Mouse (Mus musculus) splenic B cell, adult 2 months (primary cell): ENCODE results near the gene Entpd3.
A peak's percentile ranks its signal among the peaks of the same experiment; 100 is the strongest.

Experiments used
- DNase-seq: peaks from one replicate; pipeline ENCODE4 v3.0.0-alpha.2; 2011; ENCODE audit warnings: low read depth, low spot score
- H3K27me3 ChIP-seq: 2 replicates; pipeline ENCODE4 v1.6.1; 2012; ENCODE audit warnings: mild to moderate bottlenecking, low read length, moderate library complexity, mixed read lengths; ENCODE audit not compliant: control insufficient read depth, poor library complexity, insufficient read depth, severe bottlenecking
- H3K36me3 ChIP-seq: 2 replicates; pipeline ENCODE4 v1.6.1; 2012; ENCODE audit warnings: mild to moderate bottlenecking, low read length, moderate library complexity, mixed read lengths; ENCODE audit not compliant: control insufficient read depth, poor library complexity, insufficient read depth, severe bottlenecking

Entpd3 gene

DNA sequence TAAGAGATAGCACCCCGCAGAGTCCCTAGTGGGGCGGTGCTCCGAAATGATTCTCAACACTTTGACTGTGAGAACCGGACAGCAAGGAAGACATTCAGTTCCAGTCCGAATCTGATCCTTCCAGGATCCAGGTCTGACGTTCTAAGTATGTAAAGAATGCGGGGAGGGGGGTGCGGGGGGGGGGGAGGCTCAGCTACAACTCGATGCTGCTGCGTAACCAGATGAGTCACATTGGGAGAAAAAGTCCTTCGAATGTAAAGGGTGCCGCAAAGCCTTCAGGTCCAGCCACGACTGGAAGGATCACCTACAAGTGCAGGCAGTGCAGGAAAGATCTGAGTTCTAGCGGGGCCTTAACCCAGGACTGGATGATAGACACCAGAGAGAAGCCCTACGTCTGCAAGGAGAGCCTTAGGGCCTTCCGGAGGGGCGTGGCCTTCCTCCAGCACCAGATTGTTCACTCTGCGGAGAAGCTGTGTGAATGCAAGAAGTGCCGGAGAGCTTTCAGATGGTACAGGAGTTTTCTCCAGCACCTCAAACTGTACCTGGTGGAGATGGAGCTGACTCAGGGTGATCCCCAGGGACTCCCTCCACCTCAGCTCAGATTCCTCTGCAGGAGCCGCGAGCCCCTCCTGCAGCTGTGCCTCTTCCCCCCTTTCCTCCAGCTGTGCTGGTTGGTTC, 42.5 kb downstream of the Entpd3 start:
- DNase-seq = peak; percentile 60
- H3K36me3 ChIP-seq = no peaks in the 10 kb centered on the region
- H3K27me3 ChIP-seq = no peaks in the 10 kb centered on the region

GRCm38 (mm10) chr9:120582619-120583308, 43.1 kb downstream of the Entpd3 start:
- Histone ChIP-seq H3K36me3 (no peaks in the 10 kb centered on the region), H3K27me3 (no peaks in the 10 kb centered on the region)
- peak; percentile 95 for DNase-seq

GRCm38 (mm10) chr9:120583314-120583713, 43.7 kb downstream of the Entpd3 start:
- H3K36me3 ChIP-seq = no peaks in the 10 kb centered on the region
- no peaks in the 10 kb centered on the region for H3K27me3 ChIP-seq
- DNase-seq = no peak

DNA sequence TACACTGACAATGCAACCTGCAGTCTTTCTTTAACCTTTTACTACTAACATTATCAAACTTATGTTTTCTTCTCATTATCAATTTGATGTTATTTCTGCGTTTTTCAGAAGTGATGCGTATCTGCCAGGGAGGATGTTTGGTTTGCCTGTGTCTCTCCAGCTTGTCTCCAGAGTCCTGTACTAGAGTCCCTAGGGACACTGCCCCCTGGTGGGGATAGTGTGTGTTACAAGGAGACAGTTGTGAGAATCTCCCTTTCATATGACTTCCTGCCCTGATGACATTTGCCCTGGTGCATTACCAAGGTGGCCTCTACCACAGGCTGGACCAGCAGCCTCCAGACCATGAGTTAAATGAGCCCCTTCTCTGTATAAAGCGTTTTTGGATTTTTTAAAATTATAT, 46.9 kb downstream of the Entpd3 start:
- Histone ChIP-seq H3K36me3 (no peaks in the 10 kb centered on the region), H3K27me3 (no peaks in the 10 kb centered on the region)
- DNase-seq = peak; percentile 90

GRCm38 (mm10) chr9:120591490-120591889, 51.9 kb downstream of the Entpd3 start:
- DNase-seq = peak; percentile 80
- Histone ChIP-seq H3K36me3 (no peaks in the 10 kb centered on the region), H3K27me3 (no peaks in the 10 kb centered on the region)

DNA sequence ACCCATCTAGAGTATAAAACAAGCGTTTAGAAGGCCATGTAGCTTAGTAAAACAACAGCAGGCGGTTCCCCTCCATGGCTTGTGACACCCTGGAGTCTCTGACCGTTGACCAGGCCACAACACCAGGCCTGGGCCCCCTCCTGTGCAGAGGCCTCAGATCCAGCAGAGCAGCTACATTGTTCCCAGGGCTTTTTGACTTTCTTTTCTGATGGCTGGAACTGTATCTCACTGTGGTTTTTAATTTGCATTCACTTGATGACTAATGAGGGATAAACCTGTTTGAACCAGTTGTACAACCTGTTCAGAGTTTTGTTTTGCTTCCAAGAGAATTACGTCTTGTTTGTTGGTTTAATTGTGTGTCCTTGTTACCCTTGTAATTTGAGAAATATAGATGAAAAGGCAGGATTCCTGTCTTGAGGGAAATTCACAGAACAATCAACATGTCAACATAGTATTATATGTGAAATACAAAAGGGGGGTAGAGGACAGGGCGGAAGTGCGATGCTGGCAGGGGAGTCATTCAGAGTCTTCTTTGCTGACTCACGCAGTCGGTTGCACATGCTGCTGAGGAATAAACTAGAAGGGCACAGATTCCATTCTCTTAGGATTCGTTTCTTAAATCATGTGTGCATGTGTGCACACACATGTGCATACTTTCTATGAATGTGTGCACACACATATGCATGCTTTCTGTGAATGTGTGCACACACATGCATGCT, 53.9 kb downstream of the Entpd3 start:
- H3K27me3 ChIP-seq = no peaks in the 10 kb centered on the region
- H3K36me3 ChIP-seq = no peaks in the 10 kb centered on the region
- no peak for DNase-seq

DNA sequence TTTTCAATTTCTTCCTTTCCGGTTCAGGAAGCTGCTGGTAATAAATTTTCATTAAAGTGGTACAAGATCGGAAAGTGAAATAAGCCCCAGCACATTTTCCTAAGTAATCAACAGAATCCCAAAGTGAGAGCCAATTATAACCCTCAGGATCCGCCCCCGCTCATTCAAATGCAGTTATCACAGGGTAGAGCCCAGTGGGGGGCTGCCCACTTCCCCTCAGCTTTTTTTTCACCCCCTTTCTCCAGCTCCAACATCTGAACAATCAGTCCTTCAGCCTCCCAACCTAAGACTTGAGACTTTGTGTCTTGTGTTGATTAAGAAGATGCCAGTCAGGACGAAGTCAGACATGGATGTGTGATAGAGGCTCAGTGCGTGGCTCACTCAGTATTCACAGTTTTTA, 55.2 kb downstream of the Entpd3 start:
- Histone ChIP-seq H3K27me3 (no peaks in the 10 kb centered on the region), H3K36me3 (no peaks in the 10 kb centered on the region)
- no peak for DNase-seq

DNA sequence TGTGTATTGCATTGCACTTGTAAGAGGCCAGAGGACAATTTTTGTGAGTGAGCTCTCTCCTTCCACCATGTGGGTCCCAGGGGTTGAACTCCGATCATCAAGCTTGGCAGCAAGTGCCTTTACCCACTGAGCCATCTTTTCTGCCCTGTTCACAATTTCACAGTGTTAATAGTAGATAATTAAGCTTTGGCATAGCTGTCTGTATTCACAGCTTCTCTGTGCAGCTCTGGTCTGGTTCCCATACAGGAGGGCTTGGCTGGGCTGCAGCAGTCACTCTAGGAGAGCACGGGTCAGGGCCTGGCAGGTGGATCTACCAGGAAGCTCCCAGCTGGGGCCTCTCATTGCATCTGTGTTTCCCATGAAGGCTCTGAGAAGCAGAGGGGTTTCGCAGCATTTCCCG, 55.7 kb downstream of the Entpd3 start:
- no peaks in the 10 kb centered on the region for H3K36me3 ChIP-seq
- H3K27me3 ChIP-seq = no peaks in the 10 kb centered on the region
- DNase-seq = no peak

GRCm38 (mm10) chr9:120601488-120602171, 62.0 kb downstream of the Entpd3 start:
- Histone ChIP-seq H3K36me3 (no peaks in the 10 kb centered on the region), H3K27me3 (no peaks in the 10 kb centered on the region)
- DNase-seq = peak; percentile 62

DNA sequence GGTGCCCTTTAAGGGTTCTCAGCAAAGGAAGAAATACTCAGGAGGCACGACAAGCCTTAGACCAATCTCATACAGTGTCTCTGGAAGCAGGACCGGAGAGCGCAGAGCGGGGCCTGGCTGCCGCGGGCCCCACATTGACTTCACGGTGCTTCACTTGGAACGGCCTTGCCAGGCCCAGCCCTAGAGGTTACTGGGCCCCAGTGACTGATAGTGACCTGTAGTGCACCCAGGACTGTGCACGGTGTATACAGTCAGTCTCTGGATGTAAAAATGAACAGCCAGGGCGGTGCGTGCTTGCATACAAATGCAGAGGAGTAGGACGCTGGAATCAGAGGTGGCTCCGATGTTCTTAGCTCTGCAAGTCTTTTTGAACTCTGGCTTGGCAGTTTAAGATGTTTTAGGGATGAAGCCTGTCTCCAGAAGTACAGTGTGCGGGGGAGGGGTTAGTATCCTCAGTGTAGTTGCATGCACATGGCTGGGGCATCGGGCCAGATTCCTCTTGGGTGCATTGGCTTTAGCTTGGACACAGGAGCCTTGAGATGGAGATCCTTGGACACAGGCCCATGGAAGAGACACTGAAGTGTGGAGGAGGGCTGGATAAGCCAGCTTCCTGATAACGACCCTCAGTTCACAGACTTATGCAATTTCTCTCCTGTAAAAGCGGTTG, 62.7 kb downstream of the Entpd3 start:
- Histone ChIP-seq H3K36me3 (no peaks in the 10 kb centered on the region), H3K27me3 (no peaks in the 10 kb centered on the region)
- DNase-seq = no peak

DNA sequence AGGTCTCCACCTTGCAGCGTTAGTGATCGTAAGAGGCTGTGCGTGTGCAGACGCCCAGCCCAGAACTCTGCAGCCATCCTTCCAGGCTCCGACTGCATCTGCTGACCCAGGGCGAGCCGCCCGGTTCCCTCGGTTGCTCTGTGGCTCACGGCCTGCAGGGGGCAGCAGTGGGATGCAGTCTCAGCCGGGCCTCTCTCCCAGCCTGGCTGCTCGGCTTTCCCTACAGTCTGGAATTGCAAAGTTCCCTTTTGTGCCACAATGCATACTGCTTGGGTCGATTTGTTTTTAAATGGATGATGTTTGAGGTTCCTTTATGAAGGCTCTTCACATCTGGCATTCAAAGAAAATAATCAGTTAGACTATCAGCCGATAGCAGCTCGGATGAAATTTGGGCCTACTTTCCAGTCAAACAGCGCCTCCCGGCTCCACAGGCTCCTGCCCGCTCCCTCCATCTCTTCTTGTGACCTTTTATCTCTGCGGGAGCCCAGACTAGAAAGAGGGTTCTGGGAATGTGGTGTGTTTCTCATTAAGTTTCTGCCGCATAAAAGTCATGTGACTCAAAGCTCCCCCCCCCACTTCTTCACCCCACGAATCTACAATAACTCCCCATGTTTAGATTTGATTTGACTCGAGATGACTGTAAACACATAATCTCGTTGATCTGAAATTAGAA, 63.4 kb downstream of the Entpd3 start:
- H3K36me3 ChIP-seq = no peaks in the 10 kb centered on the region
- no peaks in the 10 kb centered on the region for H3K27me3 ChIP-seq
- peak; percentile 70 for DNase-seq

DNA sequence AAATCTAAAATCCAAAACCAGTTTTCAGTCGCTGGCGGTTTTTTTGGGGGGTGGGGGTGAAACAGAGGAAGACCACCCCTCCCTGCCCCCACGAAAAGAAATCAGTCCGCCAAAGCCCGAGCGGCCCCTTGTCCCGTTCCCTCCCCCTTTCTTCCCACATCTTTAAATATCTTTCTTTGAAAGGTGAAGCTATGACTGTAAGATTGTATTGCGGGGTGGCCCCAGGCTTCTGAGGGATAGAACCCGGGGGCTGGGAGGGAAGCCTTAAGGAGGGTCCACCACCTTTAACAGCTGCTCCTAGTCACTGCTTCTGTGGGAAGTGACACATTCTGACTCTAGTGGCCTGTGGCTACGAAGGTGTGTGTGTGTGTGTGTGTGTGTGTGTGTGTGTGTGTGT, 63.9 kb downstream of the Entpd3 start:
- DNase-seq = no peak
- no peaks in the 10 kb centered on the region for H3K36me3 ChIP-seq
- no peaks in the 10 kb centered on the region for H3K27me3 ChIP-seq

DNA sequence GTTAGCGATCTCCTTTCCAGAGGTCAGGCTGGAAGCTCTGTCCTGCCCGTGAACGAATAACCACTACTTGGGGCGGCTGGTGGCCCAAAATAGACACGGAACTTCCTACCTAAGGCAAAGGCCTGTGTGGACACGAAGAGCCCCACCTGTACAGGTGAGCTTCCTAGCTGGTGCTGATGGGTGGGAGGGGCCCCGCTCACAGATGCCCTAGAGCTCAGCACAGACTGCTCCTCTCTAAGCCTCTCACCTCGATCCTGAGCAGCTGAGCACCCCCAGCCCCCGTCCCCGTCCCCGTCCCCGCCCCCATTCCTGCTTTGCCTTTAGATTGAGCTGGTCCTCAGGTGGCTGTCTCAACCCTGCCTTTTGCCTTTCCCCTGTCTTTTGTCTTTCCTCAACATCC, 64.3 kb downstream of the Entpd3 start:
- no peaks in the 10 kb centered on the region for H3K27me3 ChIP-seq
- no peak for DNase-seq
- no peaks in the 10 kb centered on the region for H3K36me3 ChIP-seq

DNA sequence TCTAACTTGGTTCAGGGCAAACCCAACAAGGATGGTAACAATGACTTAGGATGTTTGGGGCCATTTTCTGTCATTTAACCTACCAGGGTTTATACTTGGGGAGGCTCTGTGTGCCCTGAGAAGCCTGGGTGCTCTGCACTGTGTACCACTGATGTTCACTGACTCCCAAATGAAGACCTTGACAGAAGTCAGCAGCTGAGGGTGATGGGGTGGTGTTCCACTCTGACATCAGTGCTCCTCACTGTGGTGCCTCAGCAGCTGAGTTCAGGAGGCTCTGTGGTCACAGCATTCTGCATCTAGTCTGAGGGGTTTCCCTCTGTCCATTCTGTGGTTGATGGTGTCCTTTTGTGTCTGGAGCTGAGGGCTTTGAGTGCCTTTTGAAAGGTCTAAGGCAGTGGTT, 71.4 kb downstream of the Entpd3 start:
- H3K27me3 ChIP-seq = no peaks in the 10 kb centered on the region
- DNase-seq = no peak
- H3K36me3 ChIP-seq = no peaks in the 10 kb centered on the region
